Mouse (Mus musculus) liver, adult (tissue): ENCODE data around the gene Srd5a2.

ENCODE experiments used
- GATA4 ChIP-seq: IDR thresholded peaks from 2 replicates; pipeline ENCODE4 v1.6.1; 2014; ENCODE audit warnings: mild to moderate bottlenecking, low read length; ENCODE audit not compliant: insufficient replicate concordance

Srd5a2 gene

DNA sequence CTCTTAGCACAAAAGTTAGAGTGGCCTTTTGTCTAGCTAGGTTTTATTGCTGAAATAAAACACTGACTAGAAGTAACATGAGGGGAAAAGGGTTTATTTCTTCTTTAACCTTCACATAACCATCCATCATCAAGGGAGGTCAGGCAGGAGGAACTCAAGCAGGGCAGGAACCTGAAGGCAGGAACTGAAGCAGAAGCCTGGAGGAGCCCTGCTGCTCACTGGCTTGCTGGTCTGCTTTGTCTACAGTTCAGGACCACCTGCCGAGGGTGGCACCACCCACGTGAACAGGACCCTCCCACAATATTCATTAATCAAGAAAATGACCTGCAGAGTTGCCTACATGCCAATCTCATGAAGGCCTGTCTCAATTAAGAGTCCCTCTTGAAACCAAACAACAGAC lies 45.3 kb downstream of the Srd5a2 start:
- no peak for TF ChIP-seq GATA4

DNA sequence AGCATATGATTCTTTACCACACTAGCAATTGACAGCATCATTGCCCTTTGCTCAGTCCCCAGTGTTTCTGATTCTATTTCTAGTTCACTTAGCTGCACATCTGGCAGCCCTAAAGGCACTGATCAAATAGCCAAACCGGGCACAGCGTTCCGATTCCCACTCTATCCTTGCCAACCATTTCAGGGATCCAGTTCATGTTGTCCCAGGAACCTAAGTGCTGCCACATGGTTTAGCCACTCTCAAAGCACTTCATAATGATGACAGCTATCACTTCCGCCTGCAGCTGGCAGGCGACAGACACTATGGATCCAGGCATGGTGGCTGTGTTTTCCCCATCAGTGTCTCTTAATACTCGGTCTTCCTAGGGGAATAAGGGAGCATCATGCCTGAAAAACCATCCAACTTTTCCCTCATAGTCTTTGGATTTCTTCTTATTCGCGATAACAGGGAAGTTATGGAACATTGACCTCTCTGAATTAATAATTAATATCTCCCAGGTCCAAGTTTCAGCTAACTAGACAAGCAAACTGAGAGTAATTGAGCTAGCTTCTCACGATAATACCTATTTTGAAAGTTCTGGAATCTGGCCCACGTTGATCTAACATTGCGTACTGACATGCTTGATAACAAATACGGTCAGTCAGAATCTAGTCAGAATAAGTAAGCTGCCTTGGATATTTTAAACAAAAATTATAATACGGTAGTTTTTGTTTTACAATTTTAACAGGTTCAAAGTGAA lies 51.6 kb downstream of the Srd5a2 start:
- peak; percentile 59; the same call in 1 of the 2 replicates for TF ChIP-seq GATA4

DNA sequence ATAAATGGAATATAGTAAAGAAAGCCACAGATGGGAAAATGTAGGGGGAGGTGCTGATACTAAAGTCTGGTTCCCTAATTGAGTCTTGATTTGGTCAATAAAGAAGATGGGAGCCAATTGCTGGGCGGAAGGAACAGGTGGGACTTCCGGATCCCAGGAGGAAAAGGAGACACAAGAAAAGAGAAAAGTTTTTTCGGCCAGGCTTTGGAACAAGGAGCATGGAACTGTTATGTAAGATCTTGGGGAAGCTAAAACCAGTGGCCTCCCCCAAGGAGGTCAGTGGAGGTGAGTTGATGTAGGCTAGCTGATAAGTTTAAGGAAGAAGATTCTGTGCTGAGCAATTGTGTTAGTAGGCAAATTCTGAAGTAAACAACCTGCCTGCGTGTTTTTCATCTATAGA lies 56.5 kb downstream of the Srd5a2 start:
- TF ChIP-seq GATA4 = no peak

DNA sequence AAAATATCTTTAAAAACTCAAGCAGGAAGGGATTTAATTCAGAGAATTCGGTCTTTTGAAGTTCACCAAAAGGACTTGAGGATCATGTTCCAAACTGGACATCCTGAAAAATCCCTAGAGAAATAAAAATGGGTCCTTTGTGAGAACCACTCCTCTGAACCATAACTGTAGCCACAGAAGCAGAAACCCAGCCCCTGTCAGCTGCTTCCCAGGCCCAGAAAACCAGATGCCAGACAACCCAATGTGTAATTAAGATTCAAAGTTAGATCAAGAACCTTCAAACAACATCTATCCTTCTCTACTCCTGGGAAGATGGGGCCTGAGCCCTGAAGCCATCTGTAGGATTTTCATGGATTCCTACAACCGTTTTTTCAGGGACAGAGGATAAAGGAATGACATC lies 61.1 kb downstream of the Srd5a2 start:
- TF ChIP-seq GATA4 = no peak

DNA sequence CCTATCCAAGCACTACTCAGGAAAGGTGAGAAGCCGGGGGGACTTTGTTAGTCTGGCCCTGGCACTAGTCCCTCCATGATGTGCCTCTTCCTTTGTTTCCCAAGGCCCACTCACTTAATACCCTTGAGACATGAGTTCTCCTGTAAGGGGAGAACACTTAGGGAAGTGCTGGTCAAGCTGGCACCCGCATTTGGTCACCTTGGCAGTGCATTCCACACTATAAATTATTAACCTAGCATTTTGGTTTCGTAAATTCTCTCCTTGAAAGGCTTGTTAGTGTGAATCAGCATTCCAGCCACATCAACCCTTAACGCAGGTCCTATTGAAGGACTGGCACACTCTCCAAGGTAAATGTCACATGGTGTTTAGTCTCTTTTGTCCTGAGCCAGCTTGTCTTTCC lies 61.8 kb downstream of the Srd5a2 start:
- no peak for TF ChIP-seq GATA4

DNA sequence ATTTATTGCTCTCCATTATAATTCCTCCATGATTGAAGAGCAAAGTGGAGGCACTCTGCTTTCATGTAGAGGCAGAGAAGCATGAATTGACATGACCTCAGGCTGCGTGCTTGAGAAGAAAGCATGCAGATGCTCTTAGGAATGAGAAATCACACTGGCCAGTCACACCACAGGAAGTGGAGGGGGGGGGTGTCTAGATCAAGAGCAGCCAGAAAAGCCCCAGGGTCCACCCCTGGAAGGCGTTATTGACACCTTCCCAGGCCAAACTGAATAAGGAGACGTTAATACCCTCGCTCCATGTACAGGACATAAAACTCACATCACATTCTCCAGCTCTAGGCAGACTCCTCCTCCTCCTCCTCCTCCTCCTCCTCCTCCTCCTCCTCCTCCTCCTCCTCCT lies 63.2 kb downstream of the Srd5a2 start:
- no peak for TF ChIP-seq GATA4

DNA sequence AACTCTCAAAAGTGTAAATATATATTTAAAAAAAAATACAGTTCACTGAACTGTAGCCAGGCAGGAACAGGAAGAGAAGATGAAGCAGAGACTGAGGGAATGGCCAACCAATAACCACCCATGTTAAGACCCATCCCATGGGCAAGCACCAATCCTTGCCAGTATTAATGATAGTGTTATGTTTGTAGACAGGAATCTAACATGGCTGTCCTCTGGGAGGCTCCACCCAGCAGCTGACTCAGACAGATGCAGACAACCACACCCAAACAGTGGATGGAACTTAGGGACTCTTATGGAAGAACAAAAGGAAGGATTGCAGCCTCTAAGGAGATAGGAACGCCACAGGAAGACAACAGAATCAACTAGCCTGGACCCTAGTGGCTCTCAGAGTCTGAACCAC lies 64.8 kb downstream of the Srd5a2 start:
- TF ChIP-seq GATA4 = no peak

DNA sequence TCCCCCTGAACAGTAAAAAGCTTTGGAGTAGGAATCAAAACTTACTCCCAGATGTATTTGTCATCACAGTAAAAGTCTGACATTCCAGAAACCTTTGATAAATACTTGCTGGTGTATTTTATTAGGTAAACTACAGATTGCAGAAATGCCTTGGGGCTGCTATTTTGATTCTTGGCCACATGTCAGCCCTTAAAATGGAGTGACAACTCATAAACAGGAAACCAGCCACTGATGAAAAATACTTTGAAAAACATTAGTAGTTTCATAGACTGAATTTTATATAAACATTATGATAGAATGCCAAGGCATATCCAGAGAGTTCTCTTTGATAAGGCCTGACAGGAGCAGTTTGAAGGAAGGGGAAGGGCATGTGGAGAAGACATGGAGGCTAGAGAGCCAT lies 71.7 kb downstream of the Srd5a2 start:
- TF ChIP-seq GATA4 = no peak

DNA sequence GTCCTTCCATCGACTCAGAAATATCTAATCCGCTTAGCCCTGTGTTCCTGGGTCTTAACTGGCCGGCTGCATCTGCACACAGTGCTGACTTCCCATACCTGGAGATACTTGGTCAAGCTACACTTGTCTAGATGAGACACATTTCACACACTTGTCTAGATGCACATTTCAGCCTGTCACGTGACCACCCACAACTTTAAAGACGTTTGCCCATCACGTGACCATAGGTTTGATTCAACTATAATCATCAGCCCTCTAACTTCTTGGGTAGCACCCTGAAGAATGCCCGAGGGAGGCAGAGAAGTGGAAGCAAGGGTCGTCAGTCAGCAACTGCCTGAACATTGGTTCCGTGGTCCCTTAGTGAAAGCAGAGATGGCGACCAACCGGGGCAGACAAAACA lies 75.1 kb downstream of the Srd5a2 start:
- no peak for TF ChIP-seq GATA4

DNA sequence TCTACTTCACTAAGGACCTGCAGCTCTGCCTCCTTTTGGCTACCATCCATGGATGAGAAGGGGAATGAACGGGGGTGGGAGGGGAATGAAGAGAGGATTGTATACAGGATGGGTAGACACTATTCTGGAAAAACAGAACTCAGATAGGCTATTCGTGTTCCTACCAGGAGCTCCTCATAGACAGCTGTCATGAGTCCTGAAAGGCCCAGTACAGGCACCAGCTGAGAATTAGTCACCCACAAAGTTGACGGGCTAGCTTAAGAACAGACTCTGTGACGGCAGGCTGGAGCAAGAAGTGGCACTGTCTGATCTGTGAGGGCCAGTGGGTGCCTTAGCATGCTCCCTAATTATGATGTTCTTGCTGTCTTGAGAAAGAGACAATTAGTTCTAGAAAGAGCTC lies 76.4 kb downstream of the Srd5a2 start:
- no peak for TF ChIP-seq GATA4

DNA sequence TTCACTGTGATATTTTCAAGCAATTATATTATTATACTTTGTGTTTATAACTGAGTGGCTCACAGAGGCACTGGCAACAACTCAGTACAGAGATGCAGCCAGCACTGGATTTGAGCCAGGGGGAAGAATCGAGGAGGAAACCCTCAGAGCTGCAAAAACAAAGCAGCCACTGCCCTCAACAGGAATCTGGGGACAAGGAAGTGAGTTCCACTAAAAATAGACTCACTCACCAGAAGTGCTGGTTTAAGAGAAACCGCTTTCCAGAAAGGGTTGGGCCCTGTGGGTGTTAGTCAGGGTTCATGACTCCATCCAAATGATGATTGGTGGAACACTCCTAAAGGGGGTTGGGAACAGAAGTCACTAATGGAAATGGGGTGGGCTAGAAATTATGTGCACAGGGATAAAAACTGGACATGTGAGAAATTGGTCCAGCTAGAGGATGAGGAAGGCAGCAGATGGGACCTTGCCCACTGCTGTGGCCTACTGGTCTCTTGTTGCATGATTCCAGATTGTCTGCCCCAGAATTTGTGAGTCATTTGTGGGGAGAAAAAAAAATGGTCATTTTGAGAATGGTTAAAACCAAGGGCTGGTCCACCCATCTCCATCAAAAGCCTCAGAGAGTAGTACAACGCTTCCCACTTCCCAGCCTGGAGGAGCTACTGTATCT lies 77.2 kb downstream of the Srd5a2 start:
- 0 out of 2 replicates have a peak, but pooled peaks have one; percentile 9 for TF ChIP-seq GATA4
